Comparison of ENCODE assay signal across 8 mouse cellular contexts in genomic region chr2:127207547-127208451, GRCm38 (mm10). TPM values are rescaled to one million over a fixed set of nuclear protein-coding genes. Genes with fewer than 3 reads are reported as not detected.
DNase-seq lines count a peak whose midpoint lies in the region; ATAC-seq lines count a peak whose summit lies in the region.

1810024B03Rik (minus strand) TSS chr2:127208280.
Snrnp200 (plus strand) TSS chr2:127208386.

- peak; percentile 96 for ATAC-seq in CD4-positive, CD25-positive, alpha-beta regulatory T cell, adult 4 months
- peak; percentile 91 for ATAC-seq in heart, embryonic 14.5 days (ENCODE audit: insufficient number of reproducible peaks, insufficient read depth, low FRiP score, low read depth)
- ATAC-seq in liver, embryonic 13.5 days (ENCODE audit: low read depth) = peak; percentile 98
- ATAC-seq in stomach, embryonic 16.5 days (ENCODE audit: insufficient read depth, low FRiP score) = peak; percentile 98

- peak within 1 kb of the TSS; percentile 71 to 76 for H3K4me3 ChIP-seq in heart, embryonic 14.5 days (ENCODE audit: control insufficient read depth in 1 of 2, insufficient read depth in 1 of 2, low read depth in 1 of 2, low read length in 2 of 2)
- peak within 1 kb of the TSS; percentile 95 for H3K4me3 ChIP-seq in liver, embryonic 13.5 days (replicated peaks)
- H3K4me3 ChIP-seq in stomach, embryonic 16.5 days (replicated peaks; ENCODE audit: low read length) = peak within 1 kb of the TSS; percentile 87

- H3K27ac ChIP-seq in heart, embryonic 14.5 days (replicated peaks in 1 of 2; ENCODE audit: control insufficient read depth in 1 of 2, insufficient read depth in 1 of 2, low read depth in 2 of 2, low read length in 2 of 2) = peak within 1 kb of the TSS; percentile 34 to 81
- H3K27ac ChIP-seq in liver, embryonic 13.5 days = peak within 1 kb of the TSS; percentile 80
- peak within 1 kb of the TSS; percentile 75 for H3K27ac ChIP-seq in stomach, embryonic 16.5 days (ENCODE audit: low read length)

- no peaks in the 10 kb centered on the region for H3K9me3 ChIP-seq in heart, embryonic 14.5 days (ENCODE audit: control insufficient read depth, low read length)
- no peaks in the 10 kb centered on the region for H3K9me3 ChIP-seq in liver, embryonic 13.5 days (replicated peaks)
- no peaks in the 10 kb centered on the region for H3K9me3 ChIP-seq in stomach, embryonic 16.5 days (replicated peaks; ENCODE audit: control insufficient read depth, low read length)

- peak within 1 kb of the TSS; percentile 83 for H3K9ac ChIP-seq in heart, embryonic 14.5 days (ENCODE audit: low read length)
- peak within 1 kb of the TSS; percentile 89 for H3K9ac ChIP-seq in liver, embryonic 13.5 days
- peak within 1 kb of the TSS; percentile 91 for H3K9ac ChIP-seq in stomach, embryonic 16.5 days (ENCODE audit: low read length)

- H3K4me2 ChIP-seq in heart, embryonic 14.5 days (ENCODE audit: low read length) = peak within 1 kb of the TSS; percentile 73
- H3K4me2 ChIP-seq in liver, embryonic 13.5 days = peak within 1 kb of the TSS; percentile 85
- peak within 1 kb of the TSS; percentile 84 for H3K4me2 ChIP-seq in stomach, embryonic 16.5 days (ENCODE audit: low read depth, low read length)

- WGBS in heart, embryonic 14.5 days = 11% methylated on average over 36 of the region's 36 CpGs
- WGBS in liver, embryonic 13.5 days (ENCODE audit: insufficient replicate concordance) = 7% methylated on average over 36 of the region's 36 CpGs
- 10% methylated on average over 36 of the region's 36 CpGs for WGBS in stomach, embryonic 16.5 days

- no peaks in the 10 kb centered on the region for H3K27me3 ChIP-seq in heart, embryonic 14.5 days (ENCODE audit: control insufficient read depth, insufficient read depth, low read length)
- H3K27me3 ChIP-seq in liver, embryonic 13.5 days = no peaks in the 10 kb centered on the region
- H3K27me3 ChIP-seq in stomach, embryonic 16.5 days (ENCODE audit: control insufficient read depth, insufficient read depth, low read length) = no peaks in the 10 kb centered on the region

- peaks cover 2 to 9% of the 10 kb centered on the region in 2 experiments; a peak in 3 of 4 replicates for H3K4me1 ChIP-seq in heart, embryonic 14.5 days (ENCODE audit: control insufficient read depth in 2 of 2, insufficient read depth in 2 of 2, low read length in 2 of 2)
- H3K4me1 ChIP-seq in liver, embryonic 13.5 days (replicated peaks) = peaks cover 23% of the 10 kb centered on the region
- peaks cover 7% of the 10 kb centered on the region for H3K4me1 ChIP-seq in stomach, embryonic 16.5 days (ENCODE audit: control insufficient read depth, insufficient read depth, low read length)

- H3K36me3 ChIP-seq in heart, embryonic 14.5 days (ENCODE audit: control insufficient read depth, insufficient read depth, low read length) = peaks cover 40% of the 10 kb centered on the region
- peaks cover 24% of the 10 kb centered on the region for H3K36me3 ChIP-seq in liver, embryonic 13.5 days
- H3K36me3 ChIP-seq in stomach, embryonic 16.5 days (ENCODE audit: control insufficient read depth, insufficient read depth, low read length) = peaks cover 8% of the 10 kb centered on the region

- DNase-seq in c-Kit-negative CD71-positive TER-119-positive erythroid progenitor cells, embryonic 14.5 days (ENCODE audit: low read depth, low spot score) = peak; percentile 91
- DNase-seq in fibroblast of lung, adult 2 months (ENCODE audit: low read depth) = peak; percentile 91
- DNase-seq in kidney, postnatal 14 days = peak; percentile 96
- DNase-seq in liver, embryonic 13.5 days = peak; percentile 91
- DNase-seq in neural tube, embryonic 10.5 days (ENCODE audit: extremely low spot score, low spot score) = peak; percentile 91

RNA-seq across cellular contexts. Expression of gene 1810024B03Rik, which starts in this region (rescaled TPM):
- 1 to 10 TPM; 1.0 to 1.1 TPM for polyA plus RNA-seq in CD4-positive, CD25-positive, alpha-beta regulatory T cell, adult 4 months (2017; shearing (Covaris generic))
- polyA plus RNA-seq in heart, embryonic 14.5 days (2014; fragmentation: Nextera tagmentation; extraction: Ambion mirVana) = 1.4 and 1.8 TPM in 2 replicates
- 1.2 TPM in 2 replicates for polyA plus RNA-seq in liver, embryonic 13.5 days (2015; fragmentation: Nextera tagmentation; extraction: Ambion mirVana)
- polyA plus RNA-seq in stomach, embryonic 16.5 days (2015; fragmentation: Nextera tagmentation; extraction: Ambion mirVana) = 1.8 and 2.3 TPM in 2 replicates

RNA-seq across cellular contexts. Expression of gene Snrnp200, which starts in this region (rescaled TPM):
- polyA plus RNA-seq in CD4-positive, CD25-positive, alpha-beta regulatory T cell, adult 4 months (2017; shearing (Covaris generic)) = 10 to 100 TPM; 42.5 to 79.4 TPM
- 47.2 and 47.7 TPM in 2 replicates for polyA plus RNA-seq in heart, embryonic 14.5 days (2014; fragmentation: Nextera tagmentation; extraction: Ambion mirVana)
- 25.4 and 32.4 TPM in 2 replicates for polyA plus RNA-seq in liver, embryonic 13.5 days (2015; fragmentation: Nextera tagmentation; extraction: Ambion mirVana)
- polyA plus RNA-seq in stomach, embryonic 16.5 days (2015; fragmentation: Nextera tagmentation; extraction: Ambion mirVana) = 48.1 and 50.8 TPM in 2 replicates

Comparison
In these comparisons a context has a peak if more than half of its experiments do, and no peak if none do; other contexts are left out.
1. Peak in every context shown above with its lines: DNase-seq, ATAC-seq, H3K4me3 ChIP-seq and H3K27ac ChIP-seq.